Mouse (Mus musculus): ENCODE data around the gene Echdc3.

GRCm38 (mm10) chr2:6192820-6193590 lies 19.8 kb downstream of the Echdc3 start:
- peak; percentile 81 for TF ChIP-seq CTCF (IDR thresholded peaks at IDR 0.05; ENCODE audit: extremely low read depth, insufficient read depth, low read length)
- no peak for TF ChIP-seq POLR2A (IDR thresholded peaks at IDR 0.05; ENCODE audit: extremely low read depth, insufficient read depth, low read length)

Measured in cortical plate, adult 2 months (tissue).